Mouse (Mus musculus): Measurements from ENCODE around the gene Ttc28. TPM values are rescaled to one million over a fixed set of nuclear protein-coding genes. Genes with fewer than 3 reads are reported as not detected.

The Ttc28 gene
- total RNA-seq, 2 experiments from 2014 or later, result 26.7 to 29.3 TPM

GRCm38 (mm10) chr5:111297801-111298200 is 418.2 kb downstream of the Ttc28 start:
- no peak for DNase-seq
- intact Hi-C loops (cut with DNase I), result no loop called here

DNA sequence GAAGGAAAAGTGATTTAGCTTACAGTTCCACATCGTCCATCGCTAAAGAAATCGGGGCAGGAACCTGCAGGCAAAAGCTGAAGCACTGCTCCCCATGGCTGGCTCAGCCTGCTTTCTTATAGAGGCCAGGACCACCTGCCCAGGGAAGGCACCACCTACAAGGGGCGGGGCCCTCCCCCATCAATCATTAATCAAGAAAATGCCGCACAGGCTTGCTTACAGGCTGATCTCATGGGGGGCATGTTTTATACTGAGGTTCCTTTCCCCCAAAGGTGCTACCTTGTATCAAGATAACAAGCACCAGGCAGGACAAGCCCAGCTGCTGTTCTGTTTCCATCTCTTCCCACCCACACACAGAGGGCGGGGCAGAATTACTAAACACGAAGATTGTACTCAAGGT is 419.1 kb downstream of the Ttc28 start:
- intact Hi-C loops (cut with DNase I), result no loop called here
- DNase-seq, result no peak

DNA sequence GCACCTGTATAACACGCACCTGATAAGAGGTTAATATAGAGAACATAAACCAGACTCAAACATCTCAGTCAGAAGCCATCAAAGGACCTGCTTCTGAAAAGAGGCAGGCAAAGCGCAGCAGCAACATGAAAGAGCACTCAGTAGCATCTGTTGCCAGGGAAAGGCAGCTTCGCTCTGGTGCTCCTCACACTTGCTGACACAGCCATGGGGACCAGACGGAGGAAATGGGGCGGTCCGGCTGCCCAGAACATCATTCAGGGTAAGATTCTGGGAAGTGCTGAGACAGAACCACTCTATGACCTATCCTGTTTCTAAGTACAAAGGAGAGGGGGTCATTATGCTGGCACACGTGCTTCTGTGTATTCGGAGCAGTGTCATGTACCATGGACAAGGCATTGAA is 421.2 kb downstream of the Ttc28 start:
- no peak for DNase-seq
- intact Hi-C loops (cut with DNase I), result no loop called here

- intact Hi-C loops (cut with DNase I), result no loop called here
- DNase-seq, result no peak
Observed at GRCm38 (mm10) chr5:111301736-111302135, 422.1 kb downstream of the Ttc28 start.

DNA sequence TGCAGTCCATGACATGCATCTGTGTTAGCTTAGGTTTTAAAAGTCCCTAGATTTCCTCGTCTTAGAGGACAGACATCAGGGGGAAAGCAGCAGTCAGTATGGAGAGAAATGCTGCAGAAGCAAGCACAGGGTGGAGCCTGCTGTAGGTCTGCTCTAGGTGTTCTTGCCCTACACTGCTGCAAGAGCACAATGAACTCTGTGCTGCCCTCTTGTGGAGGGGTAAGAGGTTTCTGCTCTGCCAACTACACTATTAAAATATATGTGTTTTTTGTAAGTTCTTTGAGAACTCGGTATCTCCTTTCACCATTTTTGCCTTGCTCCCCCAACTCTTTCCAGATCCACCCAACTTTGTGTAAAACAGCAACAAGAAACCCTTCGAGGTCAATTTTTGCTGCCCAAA is 425.1 kb downstream of the Ttc28 start:
- intact Hi-C loops (cut with DNase I), result no loop called here
- DNase-seq, result no peak

DNA sequence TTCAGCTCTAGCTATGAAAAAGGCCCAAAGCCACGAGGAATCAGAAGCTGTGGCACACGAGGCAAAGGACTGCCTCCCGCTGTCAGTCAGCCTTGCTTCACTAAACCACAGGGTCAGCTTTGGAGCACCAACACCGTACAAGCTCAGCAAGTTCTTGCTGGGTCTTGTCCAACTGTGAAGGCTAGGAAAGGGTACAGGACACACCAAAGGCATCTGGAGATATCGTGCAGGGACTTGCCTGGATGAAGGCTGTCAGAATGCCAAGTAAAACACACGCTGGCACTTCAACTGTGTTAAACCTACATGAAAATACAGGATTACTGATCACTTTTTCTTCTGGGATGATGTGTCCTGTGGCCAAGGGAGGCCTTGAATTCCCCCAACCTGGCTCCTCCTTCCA is 430.6 kb downstream of the Ttc28 start:
- DNase-seq, result peak; percentile 21 to 29
- intact Hi-C loops (cut with DNase I), result no loop called here

- intact Hi-C loops (cut with DNase I), result no loop called here
- no peak for DNase-seq
Observed at GRCm38 (mm10) chr5:111313833-111314232, 434.2 kb downstream of the Ttc28 start.

DNA sequence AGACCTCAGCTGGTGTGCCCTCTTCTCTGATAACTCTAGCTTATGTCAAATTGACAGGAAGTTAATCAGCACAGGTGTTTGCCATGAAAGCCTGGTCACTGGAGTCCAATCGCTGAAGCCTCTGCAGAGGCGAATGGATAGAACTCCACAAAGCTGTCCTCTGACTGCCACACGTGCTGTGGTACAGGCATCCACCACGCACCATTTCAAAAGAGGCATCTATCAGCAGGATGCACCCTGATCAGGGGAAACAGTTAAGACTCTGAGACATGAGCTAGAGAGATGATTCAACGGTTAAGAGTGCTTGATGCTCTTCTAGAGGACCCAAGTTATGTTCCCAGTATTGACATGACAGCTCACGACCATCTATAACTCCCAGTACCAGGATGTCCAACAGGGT is 435.5 kb downstream of the Ttc28 start:
- intact Hi-C loops (cut with DNase I), result no loop called here

DNA sequence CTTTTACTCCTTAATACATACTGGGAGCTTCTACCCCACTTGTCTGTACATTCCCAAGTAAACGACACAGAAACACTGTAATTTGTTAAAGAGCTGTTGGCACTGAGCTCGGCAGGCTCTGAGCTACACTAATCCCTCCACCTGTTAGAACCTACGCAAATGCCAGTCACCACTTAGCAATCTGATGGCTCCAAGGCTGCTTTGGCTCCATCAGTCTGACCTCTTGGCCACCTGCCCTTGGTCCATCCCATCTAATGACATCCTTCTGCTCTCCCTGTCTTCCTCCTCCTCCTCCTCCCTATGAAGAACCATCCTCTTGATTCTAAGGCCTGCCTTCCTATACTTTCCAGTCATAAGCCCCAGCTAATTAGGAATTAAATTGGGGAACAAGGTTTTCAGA is 437.9 kb downstream of the Ttc28 start:
- intact Hi-C loops (cut with DNase I), result no loop called here
- no peak for DNase-seq

More for the DNA sequence above, 435.5 kb downstream of the Ttc28 start:
- DNase-seq, result no peak

GRCm38 (mm10) chr5:111318946-111319345 is 439.3 kb downstream of the Ttc28 start:
- DNase-seq, result no peak
- intact Hi-C loops (cut with DNase I), result no loop called here

GRCm38 (mm10) chr5:111325813-111326212 is 446.2 kb downstream of the Ttc28 start:
- intact Hi-C loops (cut with DNase I), result no loop called here
- DNase-seq, result no peak

DNA sequence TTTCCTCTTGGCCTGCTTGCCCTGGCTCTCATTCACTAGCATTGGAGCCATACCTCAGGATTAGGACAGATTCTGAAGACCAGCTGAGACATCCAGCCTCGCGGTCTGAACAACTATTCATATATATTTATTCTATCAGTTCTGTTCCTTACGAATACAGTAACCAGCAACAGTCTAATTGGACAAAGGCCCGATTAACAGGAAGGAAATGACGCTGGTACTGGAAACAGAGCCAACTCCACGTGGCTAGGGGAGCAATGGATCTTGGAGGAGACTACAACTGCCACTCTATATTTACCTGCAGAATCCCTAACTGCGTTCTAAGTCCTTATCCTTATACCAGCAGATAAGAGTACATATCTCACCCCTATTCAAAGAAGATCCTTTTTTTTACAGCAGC is 447.8 kb downstream of the Ttc28 start:
- intact Hi-C loops (cut with DNase I), result no loop called here
- DNase-seq, result peak in 1 of 2 experiments; percentile 8

GRCm38 (mm10) chr5:111329782-111330416 is 450.3 kb downstream of the Ttc28 start:
- intact Hi-C loops (cut with DNase I), result no loop called here
- DNase-seq, result no peak

DNA sequence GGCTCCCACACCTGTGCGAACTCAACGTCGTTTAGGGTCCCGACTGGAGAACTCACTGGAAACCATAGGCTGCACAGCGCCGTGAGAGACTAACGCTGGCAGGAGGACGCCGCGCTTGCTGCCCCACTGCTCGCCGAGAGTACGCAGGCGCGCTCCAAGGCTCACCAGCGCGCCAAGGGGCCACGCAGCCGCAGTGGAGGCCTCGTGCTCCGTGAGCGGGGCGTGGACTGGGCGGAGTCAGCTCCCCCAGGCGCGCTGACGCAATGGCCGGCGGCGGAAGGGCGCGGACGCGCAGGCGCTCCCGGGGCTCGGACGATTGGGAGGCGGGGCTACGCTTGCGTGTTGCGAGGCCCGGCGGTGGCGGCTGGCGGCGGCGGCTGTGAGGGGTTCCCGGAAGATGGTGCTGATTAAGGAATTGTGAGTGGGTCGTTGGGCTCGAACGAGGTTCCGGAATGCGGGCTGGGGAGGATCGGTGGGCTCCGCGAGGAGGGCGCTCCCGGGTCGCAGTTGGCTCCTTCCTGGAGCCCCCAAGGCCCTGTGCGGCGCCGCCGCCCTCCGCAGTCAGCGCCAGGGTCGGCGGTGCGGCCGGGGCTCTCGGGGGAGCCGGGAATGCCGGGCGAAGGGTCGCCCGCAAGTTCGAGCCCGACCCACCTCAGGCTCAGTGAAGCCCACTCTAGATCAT is 451.0 kb downstream of the Ttc28 start, which contains the start of gene Pitpnb:
TSS of gene Pitpnb (plus strand) at position 347 of the 682 bp plus-strand sequence.
- DNase-seq, result peak; percentile 99
- intact Hi-C loops (cut with DNase I), result no loop called here

DNA sequence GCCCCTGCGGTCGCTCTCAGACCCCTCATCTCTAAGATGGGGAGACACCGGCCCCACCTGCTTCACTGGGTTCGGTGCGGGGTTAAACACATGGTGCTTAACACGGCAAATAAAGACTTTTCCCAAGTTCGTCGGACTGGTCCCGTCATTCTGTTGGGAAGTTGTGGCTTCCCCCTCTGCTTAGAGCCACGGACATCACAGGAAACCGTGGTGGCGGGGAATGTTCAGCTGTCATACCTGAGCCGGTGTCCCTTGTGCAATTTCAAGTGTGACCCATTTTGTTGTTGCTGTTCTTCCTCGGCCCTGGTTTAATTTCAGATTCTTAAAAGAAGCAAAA is 451.5 kb downstream of the Ttc28 start:
- DNase-seq, result no peak
- intact Hi-C loops (cut with DNase I), result no loop called here

DNA sequence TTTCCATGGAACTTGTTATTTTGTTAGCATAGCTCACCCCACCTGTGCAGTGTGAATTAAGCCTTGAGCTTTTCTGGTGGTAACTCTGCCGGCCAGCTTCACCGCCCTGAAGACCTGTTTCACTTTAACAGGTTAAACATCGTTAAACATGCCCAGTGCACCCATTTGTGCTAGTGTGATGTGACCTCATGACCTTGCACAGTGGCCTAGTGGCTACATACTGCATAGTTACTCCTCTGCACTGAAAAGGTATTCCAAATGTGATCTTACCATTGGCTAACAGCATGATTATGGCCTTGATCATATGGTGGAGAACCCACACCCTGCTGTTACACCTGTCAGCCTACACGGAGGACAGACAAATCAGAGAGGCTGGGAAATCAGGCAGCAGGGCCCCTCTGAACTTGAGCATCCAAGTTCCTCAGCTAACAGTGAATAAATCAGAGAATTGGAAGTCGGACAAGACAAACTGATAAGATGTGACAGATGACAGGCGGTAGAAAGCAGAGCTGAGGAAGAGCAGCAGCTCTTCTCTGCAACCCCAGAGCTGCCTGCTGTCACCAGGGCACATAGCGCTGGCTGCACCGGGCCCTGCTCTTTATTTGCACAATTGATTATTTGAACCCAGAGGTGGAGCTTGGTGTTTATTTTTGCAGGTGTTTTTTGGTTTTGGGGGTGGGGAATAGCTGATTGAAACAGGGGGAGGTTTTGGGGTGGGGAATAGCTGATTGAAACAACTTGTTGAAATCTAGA is 456.5 kb downstream of the Ttc28 start:
- no peak for DNase-seq
- intact Hi-C loops (cut with DNase I), result no loop called here

Small RNA genes lying within 50 kb of the gene (microRNA-seq; reads per million reads assigned to microRNA genes)
- gene Mir701, result 18.7 to 24.7 reads per million in 2 experiments

Other genes with a start within 250 kb of the Ttc28 start
- gene Noc4l, start 226.4 kb upstream of the Ttc28 start, total RNA-seq (2021), result 10 to 100 TPM; 14.4 to 16.5 TPM
- gene Ddx51, start 226.4 kb upstream of the Ttc28 start, total RNA-seq (2021), result 10 to 100 TPM; 10.5 to 12.2 TPM
- gene Ep400, start 109.1 kb upstream of the Ttc28 start, total RNA-seq (2021), result 10 to 100 TPM; 53.3 to 58.7 TPM
- 10 to 100 TPM; 19.3 to 23.8 TPM for gene Pus1, start 99.1 kb upstream of the Ttc28 start, total RNA-seq (2021)
- gene Ulk1, start 69.7 kb upstream of the Ttc28 start, total RNA-seq (2021), result 10 to 100 TPM; 70.5 to 75.6 TPM
- gene Hscb, start 40.0 kb upstream of the Ttc28 start, total RNA-seq (2021), result 10 to 100 TPM; 13.7 to 18.9 TPM
- 1 to 10 TPM; 5.7 to 7.0 TPM for gene Chek2, start 39.8 kb upstream of the Ttc28 start, total RNA-seq (2021)

Data from heart, postnatal 10 days (tissue).